Mouse (Mus musculus) liver, adult 2 months (tissue): ENCODE results near the gene Etv4.

Experiments
- CTCF ChIP-seq: fragments of 200-500 bp; IDR thresholded peaks from 2 replicates; pipeline ENCODE4 v1.5.1; 2011; ENCODE audit warnings: low read depth, low read length, control low read depth
- POLR2A ChIP-seq: fragments of 200-500 bp; IDR thresholded peaks from 2 replicates; pipeline ENCODE4 v1.6.1; 2011; ENCODE audit warnings: low read length, control low read depth; ENCODE audit not compliant: insufficient read depth; ENCODE audit errors: extremely low read depth

DNA sequence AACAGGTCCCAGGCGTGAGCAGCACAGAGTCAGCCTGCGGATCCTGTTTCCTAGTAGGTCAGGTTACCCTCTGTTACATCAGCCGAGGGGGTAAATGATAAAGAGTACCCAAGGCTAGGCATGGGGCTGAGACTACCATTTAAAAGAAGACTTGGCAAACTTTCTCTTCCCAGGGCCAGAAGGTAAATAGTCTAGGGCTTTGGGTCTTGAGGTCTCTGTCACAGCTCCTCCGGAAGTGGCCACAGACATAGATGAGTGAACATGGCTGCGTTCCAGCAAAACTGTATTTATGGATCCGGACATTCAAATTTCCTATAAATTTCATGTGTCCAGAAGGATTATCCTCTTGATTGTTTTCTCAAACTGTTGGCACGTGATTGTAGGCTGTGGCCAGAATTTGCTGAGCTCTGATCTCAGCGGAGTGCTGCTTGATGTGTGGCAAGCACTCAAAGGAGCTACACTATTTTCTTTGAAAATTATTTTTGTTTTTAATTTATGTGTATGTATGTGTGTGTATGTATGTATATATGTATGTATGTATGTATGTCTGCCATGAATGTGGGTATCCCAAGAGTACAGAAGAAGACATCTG, 20.0 kb upstream of the Etv4 start:
- TF ChIP-seq CTCF (no peak), POLR2A (no peak)
